Mouse (Mus musculus) liver, adult 2 months (tissue): Measurements from ENCODE around the gene Wdr24.

ENCODE experiments used
- CTCF ChIP-seq: fragments of 200-500 bp; IDR thresholded peaks from 2 replicates; pipeline ENCODE4 v1.5.1; 2011; ENCODE audit warnings: low read depth, low read length, control low read depth
- POLR2A ChIP-seq: fragments of 200-500 bp; IDR thresholded peaks from 2 replicates; pipeline ENCODE4 v1.6.1; 2011; ENCODE audit warnings: low read length, control low read depth; ENCODE audit not compliant: insufficient read depth; ENCODE audit errors: extremely low read depth

GRCm38 (mm10) chr17:25825984-25826570 is 2.6 kb downstream of the Wdr24 start:
- no peak for TF ChIP-seq CTCF
- TF ChIP-seq POLR2A = no peak
